Mouse (Mus musculus): ENCODE results near the gene B830017H08Rik.

Gene B830017H08Rik

GRCm38 (mm10) chr16:17809711-17810110 lies 23.2 kb upstream of the B830017H08Rik start:
- DNase-seq (ENCODE audit: low read depth, low spot score): no peak

DNA sequence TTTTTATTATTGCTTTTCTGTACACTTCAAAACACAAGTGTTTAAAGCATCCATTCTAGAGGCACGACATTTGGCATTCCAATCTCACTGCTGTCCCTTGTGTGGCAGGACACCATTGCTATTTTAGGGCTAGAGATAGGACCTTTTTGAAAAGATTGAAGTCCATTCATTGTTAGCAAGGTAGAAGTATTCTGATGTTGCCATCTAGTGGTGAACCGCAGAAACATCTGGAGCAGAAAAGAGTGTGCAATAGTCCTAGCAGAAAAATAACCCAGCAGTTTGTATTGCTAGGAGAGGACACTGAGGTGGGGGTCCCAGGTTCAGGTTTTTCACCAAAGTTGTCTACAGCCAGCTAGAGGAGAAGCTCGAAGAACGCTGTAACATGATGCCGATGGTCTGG lies 20.8 kb upstream of the B830017H08Rik start:
- DNase-seq (ENCODE audit: low read depth, low spot score): peak; percentile 50

- DNase-seq (ENCODE audit: low read depth, low spot score): no peak
Measured at GRCm38 (mm10) chr16:17813173-17813572, 19.7 kb upstream of the B830017H08Rik start.

GRCm38 (mm10) chr16:17815411-17816402 lies 17.2 kb upstream of the B830017H08Rik start:
- DNase-seq (ENCODE audit: low read depth, low spot score): peak; percentile 63

GRCm38 (mm10) chr16:17816528-17816927 lies 16.4 kb upstream of the B830017H08Rik start:
- no peak for DNase-seq (ENCODE audit: low read depth, low spot score)

DNA sequence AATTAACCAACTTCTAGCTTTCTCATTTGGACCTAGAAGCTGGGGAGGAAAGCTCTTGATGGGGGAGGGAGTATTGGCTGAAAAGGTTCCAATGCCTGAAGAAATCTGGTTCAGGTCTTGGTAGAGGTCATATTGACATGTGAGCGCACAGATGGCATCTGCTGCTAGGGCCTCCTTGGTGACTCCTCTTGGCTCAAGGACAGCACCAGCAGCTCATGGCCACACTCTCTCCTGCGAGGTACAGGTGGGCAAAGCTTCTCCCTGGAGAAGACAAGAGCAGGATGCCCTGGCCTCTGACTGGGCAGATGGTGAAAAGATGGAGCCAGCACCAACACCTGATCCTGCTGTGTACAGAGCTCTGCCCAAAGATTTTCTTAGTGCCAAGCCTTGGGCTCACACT lies 6.4 kb upstream of the B830017H08Rik start:
- DNase-seq (ENCODE audit: low read depth, low spot score): no peak

- no peak for DNase-seq (ENCODE audit: low read depth, low spot score)
Measured at GRCm38 (mm10) chr16:17828229-17828628, 4.7 kb upstream of the B830017H08Rik start.

DNA sequence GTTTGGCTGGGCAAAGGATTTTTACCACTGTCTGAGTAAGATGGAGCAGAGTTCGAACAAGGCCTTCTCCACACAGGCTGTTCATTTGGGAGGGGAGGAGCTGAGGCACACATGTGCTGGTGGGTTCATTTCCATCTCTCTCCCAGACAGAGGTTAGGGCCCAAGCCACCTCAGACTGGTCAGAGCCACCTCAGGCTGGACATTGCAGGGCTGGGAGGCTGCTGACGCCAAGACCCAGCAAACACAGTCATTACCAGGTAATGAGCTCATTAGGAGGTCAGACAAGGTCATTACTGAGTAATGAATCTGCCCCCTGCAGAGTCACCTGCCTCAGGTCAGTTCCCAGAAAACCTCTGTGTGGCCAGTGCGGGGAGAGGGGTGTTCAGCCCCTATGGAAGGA lies 4.1 kb upstream of the B830017H08Rik start:
- DNase-seq (ENCODE audit: low read depth, low spot score): no peak

- DNase-seq (ENCODE audit: low read depth, low spot score): no peak
Measured at GRCm38 (mm10) chr16:17830385-17831178, 2.3 kb upstream of the B830017H08Rik start.

- DNase-seq (ENCODE audit: low read depth, low spot score): no peak
Measured at GRCm38 (mm10) chr16:17831781-17832180, 1.1 kb upstream of the B830017H08Rik start.

- no peak for DNase-seq (ENCODE audit: low read depth, low spot score)
Measured at GRCm38 (mm10) chr16:17833321-17833680, 380 bp downstream of the B830017H08Rik start.

- peak; percentile 27 for DNase-seq (ENCODE audit: low read depth, low spot score)
Measured at GRCm38 (mm10) chr16:17833681-17834399, 919 bp downstream of the B830017H08Rik start.

- no peak for DNase-seq (ENCODE audit: low read depth, low spot score)
Measured at GRCm38 (mm10) chr16:17834543-17834942, 1.6 kb downstream of the B830017H08Rik start.

DNA sequence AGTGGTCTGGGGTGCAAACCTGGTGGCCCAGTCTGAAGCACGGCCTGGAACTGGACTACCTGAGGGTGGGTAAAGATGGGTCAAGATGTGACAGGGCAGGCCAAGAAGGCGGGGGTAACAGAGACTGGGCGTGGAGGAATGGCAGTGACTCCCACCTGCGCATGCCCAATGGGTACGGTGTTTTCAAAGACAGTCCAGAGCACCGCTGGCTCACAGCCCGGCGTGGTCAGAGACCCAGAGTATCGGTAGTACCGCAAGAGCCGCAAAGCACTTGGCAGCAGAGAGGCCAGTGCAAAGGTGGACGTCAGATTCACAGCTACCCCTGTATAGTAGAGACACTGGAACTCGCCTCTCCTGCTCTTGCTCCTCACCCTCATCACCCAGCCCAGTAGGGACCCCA lies 2.6 kb downstream of the B830017H08Rik start:
- no peak for DNase-seq (ENCODE audit: low read depth, low spot score)

- DNase-seq (ENCODE audit: low read depth, low spot score): no peak
Measured at GRCm38 (mm10) chr16:17838051-17838450, 5.1 kb downstream of the B830017H08Rik start, which contains the start of gene Car15. Gene Car15 (minus strand): TSS chr16:17838364.

GRCm38 (mm10) chr16:17839976-17840375 lies 7.1 kb downstream of the B830017H08Rik start:
- no peak for DNase-seq (ENCODE audit: low read depth, low spot score)

DNA sequence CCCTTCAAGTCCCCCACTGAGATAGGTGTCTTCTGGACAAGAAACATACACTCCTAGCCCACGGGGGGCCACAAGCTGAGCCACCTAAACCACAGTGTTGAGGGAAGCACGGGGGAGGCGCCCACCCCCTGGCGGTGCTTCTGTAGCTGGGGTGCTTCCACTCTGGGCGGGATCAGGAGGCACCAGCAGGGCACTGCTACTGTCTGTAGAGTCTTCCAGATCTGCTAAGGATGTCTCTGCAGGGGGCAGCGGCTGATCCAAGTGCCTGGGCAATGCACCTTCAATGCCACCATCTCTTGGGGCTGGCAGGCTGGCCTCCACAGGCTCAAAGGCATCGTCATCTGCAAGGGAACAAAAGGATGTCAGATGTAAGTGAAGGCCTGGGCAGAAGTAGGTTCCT lies 9.5 kb downstream of the B830017H08Rik start:
- no peak for DNase-seq (ENCODE audit: low read depth, low spot score)

GRCm38 (mm10) chr16:17843701-17844365 lies 10.9 kb downstream of the B830017H08Rik start:
- no peak for DNase-seq (ENCODE audit: low read depth, low spot score)

DNA sequence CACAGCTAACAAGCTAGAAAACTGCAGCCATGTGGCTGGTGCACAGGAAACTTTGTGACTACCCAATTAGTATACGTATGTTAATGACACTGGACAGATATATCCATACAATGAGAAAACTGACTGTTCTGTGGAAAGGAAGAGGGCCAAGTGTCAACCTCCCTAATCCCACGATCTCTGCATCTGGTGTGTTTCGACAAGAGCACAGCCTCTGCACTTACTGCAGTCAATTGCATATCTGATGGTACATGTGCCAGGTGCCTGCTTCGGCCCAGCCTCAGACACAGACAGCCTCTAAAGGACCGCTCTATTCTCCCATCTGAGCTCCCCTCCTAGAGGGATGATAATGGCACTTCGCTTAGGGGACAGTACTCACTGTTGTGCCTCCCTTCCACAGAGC lies 15.5 kb downstream of the B830017H08Rik start:
- no peak for DNase-seq (ENCODE audit: low read depth, low spot score)

DNA sequence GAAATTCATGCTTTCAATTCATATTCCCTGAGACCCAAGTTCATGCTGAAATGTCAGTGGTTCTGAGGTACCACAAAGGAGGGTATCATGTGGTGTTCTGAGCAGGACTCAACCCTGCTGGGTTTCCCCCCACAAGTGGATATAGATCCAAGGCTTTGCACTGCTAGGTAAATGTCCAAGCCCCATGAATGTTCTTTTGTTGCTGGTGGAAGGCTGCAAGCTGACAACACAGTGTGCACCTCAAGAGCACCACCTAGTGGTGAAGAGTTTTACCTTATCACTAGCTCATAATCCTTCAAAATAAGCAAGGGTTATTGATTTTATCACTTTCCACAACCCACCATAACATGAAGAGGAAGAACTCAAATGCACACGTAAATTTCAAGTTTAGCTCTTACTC lies 16.0 kb downstream of the B830017H08Rik start:
- peak; percentile 59 for DNase-seq (ENCODE audit: low read depth, low spot score)

DNA sequence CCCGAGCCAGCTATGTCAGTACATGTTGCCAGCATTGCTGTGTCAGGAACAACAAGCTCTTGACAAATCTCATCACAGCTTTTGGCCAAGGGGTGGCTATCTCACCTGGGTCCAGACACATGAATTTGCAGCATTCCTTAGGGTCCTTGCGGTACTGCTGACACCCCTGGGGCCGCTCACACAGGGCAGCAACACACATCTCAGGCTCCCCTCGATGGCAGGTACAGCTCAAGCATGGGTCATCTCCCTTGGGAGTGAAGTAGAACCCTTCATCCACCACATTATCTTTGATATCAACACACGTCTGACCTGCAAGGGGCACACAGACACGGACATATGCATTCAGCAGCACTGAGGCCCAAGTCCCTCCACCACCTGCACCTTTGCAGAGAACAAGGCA lies 16.6 kb downstream of the B830017H08Rik start:
- DNase-seq (ENCODE audit: low read depth, low spot score): no peak
